Comparison of ENCODE assay signal across 19 mouse cellular contexts in the genomic region with DNA sequence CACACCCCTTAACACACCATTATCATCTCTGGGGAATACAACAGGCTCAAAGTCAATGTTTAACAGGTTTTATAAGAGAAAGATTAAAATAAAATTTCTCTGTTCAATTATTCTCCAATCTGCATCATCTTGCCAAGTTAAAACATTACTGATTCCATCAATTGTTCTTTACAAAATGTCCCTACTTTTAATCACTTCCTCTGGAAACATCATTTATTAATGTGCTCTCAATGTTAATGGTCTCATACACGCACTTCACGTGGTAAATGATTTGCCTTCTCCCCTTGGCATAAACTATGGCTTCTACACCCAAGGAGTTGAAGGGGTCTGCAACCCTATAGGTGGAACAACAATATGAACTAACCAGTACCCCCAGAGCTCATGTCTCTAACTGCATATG. TPM values are rescaled to one million over a fixed set of nuclear protein-coding genes. Genes with fewer than 3 reads are reported as not detected.
DNase-seq lines count a peak whose midpoint lies in the region; TF ChIP-seq lines count a peak whose summit lies in the region.
"Had no signal": no experiment of that assay in that cellular context is flagged by ENCODE, and none has a peak within 500 bp of the region (broad histone marks: within the 10 kb centered on the region; RNA-seq: fewer than 3 reads in every experiment).

No protein-coding gene starts in this region.

- 40% methylated on average over 2 of the region's 2 CpGs for WGBS in kidney, adult 2 months

- peaks cover 5% of the 10 kb centered on the region for H3K36me3 ChIP-seq in kidney, adult 2 months (ENCODE audit: control insufficient read depth, insufficient read depth, low read length)
- H3K36me3 ChIP-seq: G1E had no signal

- no peak overlapping the region for H3K4me3 ChIP-seq in kidney, adult 2 months (ENCODE audit: insufficient read depth, low read depth, low read length)

- no peak for TF ChIP-seq POLR2A in kidney, adult 2 months (IDR thresholded peaks at IDR 0.05; ENCODE audit: low read depth, low read length)

- no peak for TF ChIP-seq CTCF in kidney, adult 2 months (conservative IDR thresholded peaks at IDR 0.05; ENCODE audit: insufficient read depth, insufficient read length, low read depth, low read length)

- no peaks in the 10 kb centered on the region; the same call in 1 of the 2 replicates for H3K27me3 ChIP-seq in kidney, adult 2 months (replicated peaks; ENCODE audit: control insufficient read depth, insufficient read depth, low read length)
- H3K27me3 ChIP-seq: Patski had no signal

- peak overlapping the region; percentile 64 for H3K27ac ChIP-seq in kidney, adult 2 months (ENCODE audit: insufficient read depth, low read depth, low read length)

- peak; percentile 60 for DNase-seq in kidney, adult 2 months
- DNase-seq in kidney, postnatal 25 days = no peak
- peak; percentile 84 for DNase-seq in kidney, adult 9 months
- DNase-seq in kidney, postnatal 14 days = no peak
- DNase-seq: adrenal gland, adult 2 months; adrenal gland, adult 8-10 months; adrenal gland, postnatal 10 days; adrenal gland, postnatal 14 days; adrenal gland, postnatal 25 days; adrenal gland, postnatal 36 days; B cell, adult 2 months; cerebellum, adult 11 months; cerebellum, adult 11-12 months; cerebellum, adult 18-20 months had no signal

- peaks cover 14% of the 10 kb centered on the region for H3K4me1 ChIP-seq in kidney, adult 2 months (ENCODE audit: control insufficient read depth, insufficient read depth, low read length)

RNA-seq across cellular contexts. Expression of gene Cyp2j13, which starts 17.2 kb away (rescaled TPM):
- 0.42 and 0.45 TPM in 2 replicates for polyA plus RNA-seq in kidney, adult 2 months (2012; rRNA removed)
- polyA plus RNA-seq: activated CD4-positive, CD25-positive, alpha-beta regulatory T cell, adult 4 months; adrenal gland, adult 2 months; C2C12; CD4-positive, CD25-positive, alpha-beta regulatory T cell, adult 4 months; G1E; Patski had no signal

Comparison
In these comparisons a context has a peak if more than half of its experiments do, and no peak if none do; other contexts are left out.
1. DNase-seq: peak in kidney, adult 2 months (single experiment) and kidney, adult 9 months (single experiment); none in kidney, postnatal 25 days (0 of 2) and kidney, postnatal 14 days (single experiment).